Mouse (Mus musculus): ENCODE results near the gene Fam24a. TPM values are rescaled to one million over a fixed set of nuclear protein-coding genes. Genes with fewer than 3 reads are reported as not detected.

Fam24a gene
- 176 and 188 TPM in 2 replicates for polyA plus RNA-seq (2012; rRNA removed)

DNA sequence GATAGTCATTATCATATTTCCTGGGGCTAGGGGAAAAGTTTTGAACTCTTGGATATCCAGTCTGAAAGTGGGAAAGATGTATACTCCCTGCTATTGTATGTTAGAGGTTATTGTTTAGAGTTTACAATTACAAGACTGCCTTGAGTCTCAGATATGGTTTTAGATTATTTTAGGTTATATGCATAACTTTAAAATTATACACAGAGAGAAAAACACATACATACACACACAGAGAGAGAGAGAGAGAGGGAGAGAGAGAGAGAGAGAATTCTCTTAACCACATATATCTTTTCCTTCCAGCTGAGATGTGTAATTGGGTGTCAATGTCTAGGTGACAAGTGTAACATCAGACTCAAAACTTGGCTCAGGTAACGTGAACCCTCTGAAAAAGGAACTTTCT is at the start of gene Fam24a:
Gene Fam24a, plus strand, starts transcription at position 301 of the 400 bp plus-strand sequence.
- no peak within 1 kb of the TSS for H3K27ac ChIP-seq (ENCODE audit: control insufficient read depth, insufficient read depth, low read depth, low read length)
- TF ChIP-seq CTCF (IDR thresholded peaks at IDR 0.05; ENCODE audit: control insufficient read depth, insufficient read depth, insufficient replicate concordance, low read depth, low read length) (no peak), POLR2A (IDR thresholded peaks at IDR 0.05; ENCODE audit: control insufficient read depth, low read depth, low read length) (no peak)
- no peaks in the 10 kb centered on the region for H3K27me3 ChIP-seq (ENCODE audit: control insufficient read depth, insufficient read depth, low read length)
- H3K4me3 ChIP-seq (ENCODE audit: control insufficient read depth, low read depth, low read length), result peak within 1 kb of the TSS; percentile 84; the same call in 1 of the 2 replicates
- H3K36me3 ChIP-seq (ENCODE audit: control insufficient read depth, insufficient read depth, low read length), result no peaks in the 10 kb centered on the region; the same call in 1 of the 2 replicates
- H3K4me1 ChIP-seq (ENCODE audit: control insufficient read depth, insufficient read depth, low read length), result no peaks in the 10 kb centered on the region

DNA sequence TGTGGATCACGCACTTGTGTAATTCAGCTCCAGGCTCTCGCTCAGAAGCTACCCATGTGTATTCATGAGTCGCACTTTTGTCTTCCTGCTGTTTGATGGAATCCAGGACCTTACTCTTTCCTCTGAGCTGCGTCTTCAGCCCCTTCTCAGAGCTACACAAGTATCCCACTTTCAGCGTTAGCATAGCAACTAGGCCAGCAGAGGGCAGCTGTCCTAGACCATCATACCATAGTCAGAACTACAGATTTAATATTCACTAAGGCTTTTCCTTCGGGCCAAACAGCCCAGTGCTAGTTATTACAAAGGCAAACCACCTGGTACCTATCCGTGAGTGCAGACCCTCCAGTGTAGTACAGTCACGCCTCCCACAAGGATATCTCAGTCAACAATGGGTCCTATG is 36.5 kb upstream of the Fam24a start:
- H3K27me3 ChIP-seq (ENCODE audit: control insufficient read depth, insufficient read depth, low read length), result no peaks in the 10 kb centered on the region

GRCm38 (mm10) chr7:131303340-131303739 is 30.3 kb upstream of the Fam24a start:
- Histone ChIP-seq H3K27me3 (ENCODE audit: control insufficient read depth, insufficient read depth, low read length) (no peaks in the 10 kb centered on the region), H3K36me3 (ENCODE audit: control insufficient read depth, insufficient read depth, low read length) (no peaks in the 10 kb centered on the region), H3K4me1 (ENCODE audit: control insufficient read depth, insufficient read depth, low read length) (peaks cover 2% of the 10 kb centered on the region; the same call in 1 of the 2 replicates), H3K4me3 (ENCODE audit: control insufficient read depth, low read depth, low read length) (no peak overlapping the region), H3K27ac (ENCODE audit: control insufficient read depth, insufficient read depth, low read depth, low read length) (no peak overlapping the region)
- TF ChIP-seq POLR2A (IDR thresholded peaks at IDR 0.05; ENCODE audit: control insufficient read depth, low read depth, low read length) (no peak), CTCF (IDR thresholded peaks at IDR 0.05; ENCODE audit: control insufficient read depth, insufficient read depth, insufficient replicate concordance, low read depth, low read length) (no peak)

More for the DNA sequence above, 36.5 kb upstream of the Fam24a start:
- no peak overlapping the region for H3K4me3 ChIP-seq (ENCODE audit: control insufficient read depth, low read depth, low read length)
- TF ChIP-seq POLR2A (IDR thresholded peaks at IDR 0.05; ENCODE audit: control insufficient read depth, low read depth, low read length) (no peak), CTCF (IDR thresholded peaks at IDR 0.05; ENCODE audit: control insufficient read depth, insufficient read depth, insufficient replicate concordance, low read depth, low read length) (no peak)
- H3K27ac ChIP-seq (ENCODE audit: control insufficient read depth, insufficient read depth, low read depth, low read length), result no peak overlapping the region
- peaks cover 2% of the 10 kb centered on the region; the same call in 1 of the 2 replicates for H3K4me1 ChIP-seq (ENCODE audit: control insufficient read depth, insufficient read depth, low read length)
- no peaks in the 10 kb centered on the region for H3K36me3 ChIP-seq (ENCODE audit: control insufficient read depth, insufficient read depth, low read length)

DNA sequence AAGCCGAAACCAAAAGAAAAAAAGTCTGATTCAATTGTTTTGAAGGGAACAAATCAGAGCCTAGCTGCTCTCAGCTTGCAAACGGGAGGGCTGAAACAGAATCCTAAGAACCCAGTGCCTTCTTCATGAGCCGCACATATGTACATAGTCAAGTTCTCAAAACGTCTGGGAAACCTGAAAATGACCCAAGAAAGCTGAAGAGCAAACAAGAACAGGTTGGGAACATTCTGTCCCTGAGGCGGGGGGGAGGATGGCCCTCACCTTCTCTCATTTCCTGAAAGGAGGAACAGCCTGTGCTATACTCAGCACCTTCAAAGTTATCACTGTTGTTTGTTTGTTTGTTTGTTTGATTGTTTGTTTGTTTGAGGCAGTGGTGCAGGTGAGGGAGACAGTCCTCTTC is 26.9 kb upstream of the Fam24a start:
- peaks cover 2% of the 10 kb centered on the region; the same call in 1 of the 2 replicates for H3K4me1 ChIP-seq (ENCODE audit: control insufficient read depth, insufficient read depth, low read length)
- H3K4me3 ChIP-seq (ENCODE audit: control insufficient read depth, low read depth, low read length), result no peak overlapping the region
- TF ChIP-seq CTCF (IDR thresholded peaks at IDR 0.05; ENCODE audit: control insufficient read depth, insufficient read depth, insufficient replicate concordance, low read depth, low read length) (no peak), POLR2A (IDR thresholded peaks at IDR 0.05; ENCODE audit: control insufficient read depth, low read depth, low read length) (no peak)
- H3K27me3 ChIP-seq (ENCODE audit: control insufficient read depth, insufficient read depth, low read length), result no peaks in the 10 kb centered on the region
- H3K36me3 ChIP-seq (ENCODE audit: control insufficient read depth, insufficient read depth, low read length), result no peaks in the 10 kb centered on the region
- no peak overlapping the region; the same call in 1 of the 2 replicates for H3K27ac ChIP-seq (ENCODE audit: control insufficient read depth, insufficient read depth, low read depth, low read length)

- H3K4me3 ChIP-seq (ENCODE audit: control insufficient read depth, low read depth, low read length), result no peak overlapping the region
- H3K27ac ChIP-seq (ENCODE audit: control insufficient read depth, insufficient read depth, low read depth, low read length), result no peak overlapping the region
- H3K27me3 ChIP-seq (ENCODE audit: control insufficient read depth, insufficient read depth, low read length), result no peaks in the 10 kb centered on the region
- TF ChIP-seq POLR2A (IDR thresholded peaks at IDR 0.05; ENCODE audit: control insufficient read depth, low read depth, low read length), result no peak
- TF ChIP-seq CTCF (IDR thresholded peaks at IDR 0.05; ENCODE audit: control insufficient read depth, insufficient read depth, insufficient replicate concordance, low read depth, low read length), result no peak
- no peaks in the 10 kb centered on the region for H3K36me3 ChIP-seq (ENCODE audit: control insufficient read depth, insufficient read depth, low read length)
- H3K4me1 ChIP-seq (ENCODE audit: control insufficient read depth, insufficient read depth, low read length), result no peaks in the 10 kb centered on the region
Observed at GRCm38 (mm10) chr7:131314493-131314892, 19.2 kb upstream of the Fam24a start.

GRCm38 (mm10) chr7:131317587-131317986 is 16.1 kb upstream of the Fam24a start:
- TF ChIP-seq CTCF (IDR thresholded peaks at IDR 0.05; ENCODE audit: control insufficient read depth, insufficient read depth, insufficient replicate concordance, low read depth, low read length), result no peak
- TF ChIP-seq POLR2A (IDR thresholded peaks at IDR 0.05; ENCODE audit: control insufficient read depth, low read depth, low read length), result no peak
- H3K27ac ChIP-seq (ENCODE audit: control insufficient read depth, insufficient read depth, low read depth, low read length), result no peak overlapping the region
- H3K36me3 ChIP-seq (ENCODE audit: control insufficient read depth, insufficient read depth, low read length), result no peaks in the 10 kb centered on the region
- H3K4me1 ChIP-seq (ENCODE audit: control insufficient read depth, insufficient read depth, low read length), result no peaks in the 10 kb centered on the region
- no peak overlapping the region for H3K4me3 ChIP-seq (ENCODE audit: control insufficient read depth, low read depth, low read length)
- H3K27me3 ChIP-seq (ENCODE audit: control insufficient read depth, insufficient read depth, low read length), result no peaks in the 10 kb centered on the region

DNA sequence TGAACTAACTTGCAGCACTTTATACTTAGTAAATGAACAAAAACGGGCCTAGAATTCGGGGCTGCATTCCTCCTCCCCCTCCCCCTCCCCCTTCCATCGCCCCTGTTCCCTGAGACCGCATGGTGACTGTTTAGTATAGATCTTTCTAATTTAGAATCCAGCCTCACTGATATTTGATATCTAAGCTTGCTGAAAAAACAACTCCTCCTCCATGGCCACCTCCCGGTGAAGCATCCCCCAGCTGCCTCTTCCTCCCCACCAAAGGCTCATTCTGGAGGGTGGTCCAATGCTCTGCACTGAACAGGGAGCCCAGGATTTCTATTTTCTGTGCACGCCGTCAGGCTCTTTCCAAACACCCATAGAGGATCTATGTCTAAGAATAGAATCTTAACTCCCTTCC is 15.3 kb upstream of the Fam24a start:
- no peaks in the 10 kb centered on the region for H3K36me3 ChIP-seq (ENCODE audit: control insufficient read depth, insufficient read depth, low read length)
- no peaks in the 10 kb centered on the region for H3K4me1 ChIP-seq (ENCODE audit: control insufficient read depth, insufficient read depth, low read length)
- TF ChIP-seq CTCF (IDR thresholded peaks at IDR 0.05; ENCODE audit: control insufficient read depth, insufficient read depth, insufficient replicate concordance, low read depth, low read length), result no peak
- no peak for TF ChIP-seq POLR2A (IDR thresholded peaks at IDR 0.05; ENCODE audit: control insufficient read depth, low read depth, low read length)
- no peaks in the 10 kb centered on the region for H3K27me3 ChIP-seq (ENCODE audit: control insufficient read depth, insufficient read depth, low read length)
- no peak overlapping the region for H3K27ac ChIP-seq (ENCODE audit: control insufficient read depth, insufficient read depth, low read depth, low read length)
- H3K4me3 ChIP-seq (ENCODE audit: control insufficient read depth, low read depth, low read length), result no peak overlapping the region

- Histone ChIP-seq H3K4me3 (ENCODE audit: control insufficient read depth, low read depth, low read length) (no peak within 1 kb of the TSS), H3K27me3 (ENCODE audit: control insufficient read depth, insufficient read depth, low read length) (no peaks in the 10 kb centered on the region), H3K27ac (ENCODE audit: control insufficient read depth, insufficient read depth, low read depth, low read length) (no peak within 1 kb of the TSS), H3K4me1 (ENCODE audit: control insufficient read depth, insufficient read depth, low read length) (no peaks in the 10 kb centered on the region), H3K36me3 (ENCODE audit: control insufficient read depth, insufficient read depth, low read length) (no peaks in the 10 kb centered on the region)
- TF ChIP-seq CTCF (IDR thresholded peaks at IDR 0.05; ENCODE audit: control insufficient read depth, insufficient read depth, insufficient replicate concordance, low read depth, low read length), result no peak
- TF ChIP-seq POLR2A (IDR thresholded peaks at IDR 0.05; ENCODE audit: control insufficient read depth, low read depth, low read length), result no peak
Observed at GRCm38 (mm10) chr7:131322192-131322591, 11.5 kb upstream of the Fam24a start, which contains the start of gene Cuzd1. TSS of gene Cuzd1 (minus strand) at chr7:131322292.
